Mouse (Mus musculus) heart, adult 2 months (tissue): ENCODE data around the gene Gnb3.
A peak's percentile ranks its signal among the peaks of the same experiment; 100 is the strongest.

Experiments
- CTCF ChIP-seq: fragments of 200-600 bp; IDR thresholded peaks from 2 replicates; pipeline ENCODE4 v1.8.1; 2022; ENCODE audit warnings: antibody characterized with exemption, mild to moderate bottlenecking, moderate library complexity
- EP300 ChIP-seq: fragments of 200-500 bp; IDR thresholded peaks from 2 replicates; pipeline ENCODE4 v1.6.1; 2011; ENCODE audit warnings: low read depth, low read length, control low read depth; ENCODE audit not compliant: insufficient read depth

GRCm38 (mm10) chr6:124856916-124857839 is 17.1 kb upstream of the Gnb3 start, which contains the start of gene P3h3:
- TF ChIP-seq EP300 (no peak), CTCF (peak; percentile 81)
